Mouse (Mus musculus): Measurements from ENCODE around the gene Alk. TPM values are rescaled to one million over a fixed set of nuclear protein-coding genes. Genes with fewer than 3 reads are reported as not detected.

The Alk gene
- polyA plus RNA-seq, 1 experiment: not detected

GRCm38 (mm10) chr17:71875492-71875891 is 728.9 kb downstream of the Alk start:
- H3K27ac ChIP-seq (ENCODE audit: insufficient read depth, low read depth, low read length): no peak overlapping the region
- no peak overlapping the region for H3K4me3 ChIP-seq (ENCODE audit: insufficient read depth, low read depth, low read length)
- TF ChIP-seq CTCF (IDR thresholded peaks at IDR 0.05; ENCODE audit: insufficient read depth, low read depth, low read length) (no peak), POLR2A (IDR thresholded peaks at IDR 0.05; ENCODE audit: insufficient read depth, low read depth, low read length) (no peak)
- WGBS: 82% methylated on average over 7 of the region's 7 CpGs
- 0 out of 2 replicates have a peak, but pooled peaks cover 3% of the 10 kb centered on the region for H3K4me1 ChIP-seq (ENCODE audit: control insufficient read depth, insufficient read depth, low read length)

- peaks cover 5% of the 10 kb centered on the region for H3K4me1 ChIP-seq (ENCODE audit: control insufficient read depth, insufficient read depth, low read length)
- TF ChIP-seq CTCF (IDR thresholded peaks at IDR 0.05; ENCODE audit: insufficient read depth, low read depth, low read length): no peak
- TF ChIP-seq POLR2A (IDR thresholded peaks at IDR 0.05; ENCODE audit: insufficient read depth, low read depth, low read length): no peak
- 95% methylated on average over 9 of the region's 9 CpGs for WGBS
- H3K27ac ChIP-seq (ENCODE audit: insufficient read depth, low read depth, low read length): no peak overlapping the region
- no peak overlapping the region for H3K4me3 ChIP-seq (ENCODE audit: insufficient read depth, low read depth, low read length)
Observed at GRCm38 (mm10) chr17:71874795-71875194, 729.6 kb downstream of the Alk start.

DNA sequence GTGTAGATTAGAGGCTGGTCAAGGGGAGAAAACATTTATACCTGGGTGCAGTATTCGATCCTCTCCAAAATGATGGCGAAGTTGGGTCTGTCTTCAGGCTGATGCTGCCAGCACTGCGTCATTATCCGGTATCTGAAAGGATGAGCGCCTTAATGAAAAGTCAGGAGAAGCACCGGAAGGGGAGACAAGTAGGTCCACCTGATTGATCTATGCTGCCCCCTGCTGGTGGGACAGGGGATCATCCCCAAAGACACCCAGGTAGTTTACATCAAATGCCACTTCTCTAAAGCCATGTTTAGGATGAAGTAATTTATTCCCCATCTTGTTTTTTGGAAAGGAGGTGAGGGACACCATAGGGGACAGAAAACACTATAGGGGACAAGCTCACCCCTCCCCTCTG is 730.4 kb downstream of the Alk start:
- peaks cover 8% of the 10 kb centered on the region for H3K4me1 ChIP-seq (ENCODE audit: control insufficient read depth, insufficient read depth, low read length)
- no peak overlapping the region for H3K4me3 ChIP-seq (ENCODE audit: insufficient read depth, low read depth, low read length)
- no peak overlapping the region for H3K27ac ChIP-seq (ENCODE audit: insufficient read depth, low read depth, low read length)
- WGBS: 38% methylated on average over 6 of the region's 6 CpGs
- TF ChIP-seq POLR2A (IDR thresholded peaks at IDR 0.05; ENCODE audit: insufficient read depth, low read depth, low read length) (no peak), CTCF (IDR thresholded peaks at IDR 0.05; ENCODE audit: insufficient read depth, low read depth, low read length) (peak; percentile 32; the same call in 1 of the 2 replicates)

DNA sequence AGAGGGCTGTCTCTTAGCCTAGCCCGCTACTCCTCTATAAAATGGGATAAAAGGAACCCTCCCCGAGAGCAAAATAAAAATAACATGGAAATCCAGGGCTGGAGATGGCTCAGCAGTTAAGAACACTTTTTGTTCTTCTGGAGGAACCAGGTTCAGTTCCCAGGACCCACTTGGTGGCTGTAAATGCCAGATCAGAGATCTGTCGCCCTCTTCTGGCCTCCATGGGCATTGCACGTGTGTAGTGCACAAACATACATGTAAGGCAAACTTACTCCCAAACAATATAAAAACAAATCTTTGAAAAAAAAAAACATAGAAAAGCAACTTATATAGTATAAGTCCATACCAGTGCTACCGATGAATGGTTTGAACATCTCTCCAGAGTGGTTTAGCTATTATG is 731.5 kb downstream of the Alk start:
- H3K27ac ChIP-seq (ENCODE audit: insufficient read depth, low read depth, low read length): no peak overlapping the region
- peaks cover 11% of the 10 kb centered on the region for H3K4me1 ChIP-seq (ENCODE audit: control insufficient read depth, insufficient read depth, low read length)
- no peak overlapping the region for H3K4me3 ChIP-seq (ENCODE audit: insufficient read depth, low read depth, low read length)
- no peak for TF ChIP-seq POLR2A (IDR thresholded peaks at IDR 0.05; ENCODE audit: insufficient read depth, low read depth, low read length)
- TF ChIP-seq CTCF (IDR thresholded peaks at IDR 0.05; ENCODE audit: insufficient read depth, low read depth, low read length): no peak
- WGBS: 73% methylated on average over 5 of the region's 5 CpGs

DNA sequence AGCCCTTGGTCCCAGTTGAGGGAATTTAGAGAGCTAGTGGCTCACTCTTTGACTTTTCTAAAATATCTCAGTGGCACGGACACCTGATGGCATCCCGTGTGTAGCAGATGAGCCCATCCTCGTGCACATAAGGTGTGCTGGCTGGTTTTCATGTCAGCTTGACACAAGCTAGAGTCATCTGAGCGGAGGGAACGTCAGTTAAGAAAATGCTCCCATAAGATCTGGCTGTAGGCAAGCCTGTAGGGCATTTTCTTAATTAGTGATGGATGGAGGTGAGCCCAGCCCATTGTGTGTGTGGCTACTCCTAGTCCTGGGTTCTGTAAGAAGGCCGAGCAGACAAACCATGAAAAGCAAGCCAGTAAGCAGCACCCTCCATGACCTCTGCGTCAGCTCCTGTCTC is 732.4 kb downstream of the Alk start:
- 96% methylated on average over 7 of the region's 7 CpGs for WGBS
- Histone ChIP-seq H3K27ac (ENCODE audit: insufficient read depth, low read depth, low read length) (no peak overlapping the region), H3K4me3 (ENCODE audit: insufficient read depth, low read depth, low read length) (no peak overlapping the region), H3K4me1 (ENCODE audit: control insufficient read depth, insufficient read depth, low read length) (peaks cover 11% of the 10 kb centered on the region)
- TF ChIP-seq POLR2A (IDR thresholded peaks at IDR 0.05; ENCODE audit: insufficient read depth, low read depth, low read length) (no peak), CTCF (IDR thresholded peaks at IDR 0.05; ENCODE audit: insufficient read depth, low read depth, low read length) (no peak)

GRCm38 (mm10) chr17:71870641-71871040 is 733.8 kb downstream of the Alk start:
- Histone ChIP-seq H3K4me1 (ENCODE audit: control insufficient read depth, insufficient read depth, low read length) (peaks cover 11% of the 10 kb centered on the region), H3K27ac (ENCODE audit: insufficient read depth, low read depth, low read length) (no peak overlapping the region), H3K4me3 (ENCODE audit: insufficient read depth, low read depth, low read length) (no peak overlapping the region)
- 78% methylated on average over 1 of the region's 1 CpGs for WGBS
- TF ChIP-seq POLR2A (IDR thresholded peaks at IDR 0.05; ENCODE audit: insufficient read depth, low read depth, low read length): no peak
- no peak for TF ChIP-seq CTCF (IDR thresholded peaks at IDR 0.05; ENCODE audit: insufficient read depth, low read depth, low read length)

GRCm38 (mm10) chr17:71870232-71870621 is 734.2 kb downstream of the Alk start:
- TF ChIP-seq POLR2A (IDR thresholded peaks at IDR 0.05; ENCODE audit: insufficient read depth, low read depth, low read length) (no peak), CTCF (IDR thresholded peaks at IDR 0.05; ENCODE audit: insufficient read depth, low read depth, low read length) (no peak)
- no peak overlapping the region for H3K27ac ChIP-seq (ENCODE audit: insufficient read depth, low read depth, low read length)
- H3K4me3 ChIP-seq (ENCODE audit: insufficient read depth, low read depth, low read length): no peak overlapping the region
- 93% methylated on average over 8 of the region's 8 CpGs for WGBS
- H3K4me1 ChIP-seq (ENCODE audit: control insufficient read depth, insufficient read depth, low read length): peaks cover 11% of the 10 kb centered on the region

GRCm38 (mm10) chr17:71869372-71870231 is 734.8 kb downstream of the Alk start:
- 5% methylated on average over 60 of the region's 60 CpGs for WGBS
- H3K4me1 ChIP-seq (ENCODE audit: control insufficient read depth, insufficient read depth, low read length): peaks cover 11% of the 10 kb centered on the region
- H3K27ac ChIP-seq (ENCODE audit: insufficient read depth, low read depth, low read length): no peak overlapping the region

DNA sequence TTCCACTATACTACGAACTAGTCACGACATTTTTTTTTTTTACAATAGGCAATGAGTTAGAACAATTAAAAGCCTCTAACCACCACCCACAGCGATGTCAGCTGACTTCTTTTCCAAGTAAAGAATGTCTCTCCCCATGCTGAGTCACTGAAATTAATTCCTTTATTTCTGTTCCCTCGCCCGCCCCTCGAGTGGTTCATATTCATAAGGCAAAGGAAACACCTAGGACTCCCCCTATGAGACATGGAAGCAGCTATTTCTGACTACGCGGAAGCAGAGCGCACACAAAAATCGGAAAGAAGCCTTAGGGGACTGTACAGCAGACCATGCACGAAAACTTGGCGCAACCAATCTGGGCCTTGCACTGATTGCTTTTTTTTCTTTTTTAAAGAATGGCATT is 735.6 kb downstream of the Alk start:
- Histone ChIP-seq H3K27ac (ENCODE audit: insufficient read depth, low read depth, low read length) (no peak overlapping the region), H3K4me3 (ENCODE audit: insufficient read depth, low read depth, low read length) (no peak overlapping the region), H3K4me1 (ENCODE audit: control insufficient read depth, insufficient read depth, low read length) (peaks cover 11% of the 10 kb centered on the region)
- WGBS: 38% methylated on average over 12 of the region's 12 CpGs
- TF ChIP-seq POLR2A (IDR thresholded peaks at IDR 0.05; ENCODE audit: insufficient read depth, low read depth, low read length): no peak
- no peak for TF ChIP-seq CTCF (IDR thresholded peaks at IDR 0.05; ENCODE audit: insufficient read depth, low read depth, low read length)

More at GRCm38 (mm10) chr17:71869372-71870231, 734.8 kb downstream of the Alk start:
- TF ChIP-seq CTCF (IDR thresholded peaks at IDR 0.05; ENCODE audit: insufficient read depth, low read depth, low read length): no peak
- no peak for TF ChIP-seq POLR2A (IDR thresholded peaks at IDR 0.05; ENCODE audit: insufficient read depth, low read depth, low read length)
- H3K4me3 ChIP-seq (ENCODE audit: insufficient read depth, low read depth, low read length): peak overlapping the region; percentile 50
